Mouse (Mus musculus) lung, adult 2 months (tissue): ENCODE results near the gene Pigh. TPM values are rescaled to one million over a fixed set of nuclear protein-coding genes. Genes with fewer than 3 reads are reported as not detected.

Experiments
- DNase-seq: peaks from one replicate; pipeline ENCODE4 v3.0.0; 2022
- H3K4me1 ChIP-seq: fragments of 200-500 bp; 2 replicates; pipeline ENCODE4 v1.6.1; 2011; ENCODE audit warnings: low read length; ENCODE audit not compliant: control insufficient read depth, insufficient read depth
- H3K4me3 ChIP-seq: fragments of 200-500 bp; replicated peaks from 2 replicates; pipeline ENCODE3; 2011; ENCODE audit warnings: low read depth, mild to moderate bottlenecking, control low read depth, low read length; ENCODE audit errors: extremely low read depth
- CTCF ChIP-seq: fragments of 200-500 bp; IDR thresholded peaks from 2 replicates; pipeline ENCODE4 v1.5.1; 2011; ENCODE audit warnings: mild to moderate bottlenecking, low read length, control low read depth; ENCODE audit not compliant: insufficient read depth
- POLR2A ChIP-seq: fragments of 200-500 bp; IDR thresholded peaks from 2 replicates; pipeline ENCODE4 v1.6.1; 2011; ENCODE audit warnings: low read depth, mild to moderate bottlenecking, control low read depth, low read length, borderline replicate concordance; ENCODE audit errors: extremely low read depth
- WGBS: fragments of 180-500 bp; shearing (Covaris S2); methylation state at CpG from one replicate; pipeline ENCODE4 v1.1.7; 2018; 5-methylcytosine and 5-hydroxymethylcytosine counted together
- polyA plus RNA-seq: library from polyadenylated mRNA; depleted of rRNA; stranded (reverse); fragments of >200 nt; gene quantifications from 2 replicates; pipeline ENCODE4 v1.2.3, GENCODE M21; 2012

Pigh gene
- polyA plus RNA-seq, 1 experiment: 12.9 TPM

DNA sequence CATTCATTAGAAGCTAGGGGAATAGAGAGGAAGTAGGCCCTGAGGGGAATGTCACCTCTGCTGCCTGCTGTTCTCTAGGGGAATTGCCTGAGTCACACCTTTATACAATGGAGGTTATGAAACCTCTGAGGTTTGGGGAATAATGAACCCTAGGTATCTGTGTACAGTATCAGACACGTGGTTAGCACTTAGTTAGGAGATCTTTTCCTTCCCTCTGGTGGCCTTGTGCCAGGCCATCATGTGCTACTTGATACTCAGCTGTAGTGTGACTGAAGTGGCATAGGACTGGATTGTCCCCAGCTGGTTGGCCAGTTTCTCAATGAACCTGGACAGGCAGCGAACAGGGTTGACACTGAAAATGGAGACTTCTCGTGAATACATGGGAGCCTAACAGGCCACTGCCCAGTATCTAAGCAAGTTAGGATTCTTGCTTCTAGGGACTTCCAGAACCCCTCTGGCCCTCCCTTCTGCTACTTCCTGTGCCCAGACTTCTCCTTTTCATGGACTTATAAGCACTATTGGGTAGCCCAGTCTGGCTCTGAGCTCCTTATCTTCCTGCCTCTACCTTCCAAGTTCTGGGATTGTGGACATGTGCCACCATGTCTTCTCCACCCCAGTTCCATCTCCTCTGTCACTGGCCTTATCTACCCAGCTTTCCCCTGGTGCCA lies 38.8 kb downstream of the Pigh start:
- peak; percentile 73 for DNase-seq
- Histone ChIP-seq H3K4me3 (no peak overlapping the region), H3K4me1 (0 out of 2 replicates have a peak, but pooled peaks cover 2% of the 10 kb centered on the region)
- TF ChIP-seq CTCF (no peak), POLR2A (no peak)
- WGBS: 43% methylated on average over 3 of the region's 3 CpGs

DNA sequence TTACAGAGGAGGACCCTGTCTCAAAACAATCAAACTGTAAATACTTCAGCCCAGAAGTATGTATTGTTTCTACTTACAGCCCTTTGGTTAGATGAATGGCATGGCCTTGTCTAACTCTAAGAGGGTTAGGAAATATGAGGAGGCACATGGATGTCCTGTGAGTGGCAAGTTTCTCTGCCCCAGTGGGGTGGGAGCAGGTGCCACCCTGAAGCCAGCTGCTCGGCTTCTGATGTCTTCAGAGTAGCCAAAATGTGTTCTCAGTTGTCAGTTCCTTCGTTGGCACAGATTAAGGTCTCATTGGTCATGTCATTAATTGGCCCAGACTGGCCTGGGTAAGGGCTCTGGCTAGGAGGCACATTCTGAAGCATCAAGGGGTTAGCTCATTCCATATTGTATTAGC lies 39.6 kb downstream of the Pigh start:
- no peak for DNase-seq
- Histone ChIP-seq H3K4me3 (no peak overlapping the region), H3K4me1 (0 out of 2 replicates have a peak, but pooled peaks cover 2% of the 10 kb centered on the region)
- TF ChIP-seq POLR2A: no peak
- no peak for TF ChIP-seq CTCF
- WGBS: 85% methylated on average over 2 of the region's 2 CpGs

DNA sequence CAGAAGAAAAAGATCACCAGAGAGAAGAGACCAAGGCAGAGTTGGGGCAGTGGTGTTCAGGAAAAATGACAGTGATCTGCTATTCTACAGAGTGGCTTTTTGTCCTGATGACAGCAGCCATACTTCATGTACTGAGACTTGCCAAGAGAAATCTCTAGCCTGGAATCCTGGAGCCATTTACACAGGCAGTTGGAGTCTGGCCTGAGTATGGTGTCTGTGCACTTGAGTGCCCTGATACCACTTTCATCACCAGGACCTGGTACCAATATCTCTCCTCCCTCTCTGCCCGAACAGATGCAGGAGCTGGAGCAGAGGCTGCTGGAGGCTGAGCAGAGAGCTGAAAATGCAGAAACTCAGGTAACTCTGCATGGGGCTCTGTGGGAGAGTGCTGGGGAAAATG lies 40.6 kb downstream of the Pigh start:
- no peak for DNase-seq
- TF ChIP-seq POLR2A: no peak
- Histone ChIP-seq H3K4me3 (no peak overlapping the region), H3K4me1 (0 out of 2 replicates have a peak, but pooled peaks cover 2% of the 10 kb centered on the region)
- 84% methylated on average over 1 of the region's 1 CpGs for WGBS

DNA sequence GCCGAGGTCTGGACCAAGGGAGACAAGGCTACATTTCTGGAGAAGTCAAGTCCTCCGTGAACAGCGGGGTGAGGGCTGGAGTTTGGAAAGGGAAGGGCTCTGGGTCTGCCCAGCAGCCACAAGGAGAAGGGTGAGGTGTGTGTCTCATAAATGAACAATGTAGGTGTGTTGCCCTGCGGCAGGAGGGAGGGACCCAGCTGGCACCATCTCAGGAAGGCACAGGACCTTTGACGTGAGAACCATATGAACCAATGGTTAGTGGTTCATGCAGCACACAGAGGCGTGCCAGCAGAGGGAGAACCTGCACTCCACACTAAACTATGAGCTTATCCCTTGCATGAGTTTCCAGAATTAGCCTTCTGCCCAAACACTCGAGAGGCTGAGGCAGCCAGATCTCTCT lies 42.2 kb downstream of the Pigh start:
- Histone ChIP-seq H3K4me3 (no peak overlapping the region), H3K4me1 (0 out of 2 replicates have a peak, but pooled peaks cover 2% of the 10 kb centered on the region)
- no peak for TF ChIP-seq CTCF
- no peak for TF ChIP-seq POLR2A
- no peak for DNase-seq
- 84% methylated on average over 7 of the region's 7 CpGs for WGBS

DNA sequence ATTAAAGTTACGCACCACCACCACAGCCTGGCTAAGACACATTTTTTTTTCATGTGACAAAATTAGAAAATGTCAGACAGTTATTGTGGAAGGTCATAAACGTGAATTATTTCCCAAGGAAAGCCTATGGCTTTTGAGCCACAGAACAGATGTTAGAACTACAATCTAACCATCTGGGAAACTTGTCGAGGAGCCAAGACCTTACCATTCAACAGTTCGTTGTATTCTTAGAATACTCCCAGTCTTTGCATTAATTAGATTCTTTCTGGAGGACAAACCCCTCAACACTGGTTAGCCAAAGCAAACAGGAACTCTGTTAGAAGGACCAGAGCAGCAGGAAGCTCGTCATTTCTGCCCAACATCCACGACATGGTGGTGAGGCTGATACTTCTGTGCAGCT lies 43.3 kb downstream of the Pigh start:
- Histone ChIP-seq H3K4me3 (no peak overlapping the region), H3K4me1 (0 out of 2 replicates have a peak, but pooled peaks cover 2% of the 10 kb centered on the region)
- TF ChIP-seq CTCF (no peak), POLR2A (no peak)
- WGBS: 63% methylated on average over 6 of the region's 6 CpGs
- DNase-seq: no peak

DNA sequence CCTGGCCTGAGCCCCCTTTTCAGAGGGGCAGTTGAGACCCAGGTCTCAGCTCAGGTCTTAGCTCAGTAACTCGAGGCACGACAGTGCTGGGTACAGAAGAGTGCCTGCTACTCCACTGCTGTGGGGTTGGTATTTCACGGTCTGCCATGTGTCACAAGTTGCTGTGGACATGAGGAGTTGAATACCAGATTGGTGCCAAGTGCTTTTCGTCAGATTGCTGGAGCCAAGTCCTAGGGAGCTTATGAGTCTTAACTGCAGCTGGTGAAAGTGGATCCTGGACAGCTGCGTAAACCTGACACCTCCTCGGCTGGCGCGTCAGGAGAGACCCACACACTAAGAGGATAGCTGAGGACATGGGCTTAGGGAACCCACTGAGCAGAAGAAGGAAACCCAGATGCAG lies 44.8 kb downstream of the Pigh start:
- 0 out of 2 replicates have a peak, but pooled peaks cover 2% of the 10 kb centered on the region for H3K4me1 ChIP-seq
- no peak overlapping the region for H3K4me3 ChIP-seq
- WGBS: 56% methylated on average over 8 of the region's 8 CpGs
- DNase-seq: peak; percentile 29
- TF ChIP-seq POLR2A: no peak
- no peak for TF ChIP-seq CTCF

DNA sequence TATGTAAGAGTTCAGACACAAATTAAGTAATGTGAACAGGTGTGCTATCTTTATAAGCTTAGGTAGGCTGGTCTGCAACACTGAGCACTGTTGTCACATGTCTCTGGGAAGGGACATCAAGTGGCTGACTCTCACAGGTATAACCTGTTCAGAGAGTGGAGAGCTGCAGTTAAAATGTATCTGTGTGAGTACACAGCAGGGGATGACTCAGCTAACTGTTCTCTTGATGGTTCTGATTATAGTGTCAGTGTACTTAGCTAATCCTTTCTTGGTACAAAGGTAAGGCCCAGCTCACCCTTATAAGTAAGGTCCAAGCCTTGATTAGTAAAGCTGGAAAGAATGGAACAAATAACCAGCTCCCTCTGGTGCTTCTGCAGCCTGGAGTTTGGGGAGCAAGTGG lies 48.0 kb downstream of the Pigh start:
- Histone ChIP-seq H3K4me3 (no peak overlapping the region), H3K4me1 (no peaks in the 10 kb centered on the region)
- no peak for DNase-seq
- TF ChIP-seq CTCF: no peak
- TF ChIP-seq POLR2A: no peak

DNA sequence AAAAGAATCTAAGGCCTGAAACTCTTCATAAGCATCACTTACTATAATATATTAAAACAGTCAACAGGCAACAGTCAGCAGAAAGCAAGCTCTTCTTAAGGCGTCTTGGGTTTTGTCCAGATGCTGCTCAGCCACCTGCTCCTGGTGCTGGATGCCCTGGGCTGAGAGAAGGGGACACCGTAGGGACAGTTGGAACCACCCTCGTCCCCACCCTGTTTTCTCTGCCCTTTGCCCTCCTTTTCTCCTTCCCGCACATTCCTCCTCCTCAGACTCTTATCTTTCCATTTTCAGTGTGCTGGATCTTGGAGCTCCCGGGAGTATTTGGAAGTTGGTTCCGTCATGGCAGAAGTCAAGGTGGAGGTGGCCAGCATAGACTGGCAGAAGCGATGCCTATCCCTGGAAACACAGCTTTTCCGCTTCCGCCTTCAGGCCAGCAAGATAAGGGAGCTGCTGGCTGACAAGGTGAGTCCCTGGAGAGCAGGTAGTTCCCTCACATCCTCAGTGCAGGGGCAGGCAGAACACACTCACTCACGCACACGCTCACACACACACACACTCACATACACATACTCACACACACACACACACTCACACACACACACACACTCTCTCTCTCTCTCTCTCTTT lies 49.1 kb downstream of the Pigh start:
- peaks cover 3% of the 10 kb centered on the region; the same call in 1 of the 2 replicates for H3K4me1 ChIP-seq
- DNase-seq: no peak
- WGBS: 84% methylated on average over 11 of the region's 11 CpGs
- TF ChIP-seq POLR2A (no peak), CTCF (no peak)
- H3K4me3 ChIP-seq: no peak overlapping the region

DNA sequence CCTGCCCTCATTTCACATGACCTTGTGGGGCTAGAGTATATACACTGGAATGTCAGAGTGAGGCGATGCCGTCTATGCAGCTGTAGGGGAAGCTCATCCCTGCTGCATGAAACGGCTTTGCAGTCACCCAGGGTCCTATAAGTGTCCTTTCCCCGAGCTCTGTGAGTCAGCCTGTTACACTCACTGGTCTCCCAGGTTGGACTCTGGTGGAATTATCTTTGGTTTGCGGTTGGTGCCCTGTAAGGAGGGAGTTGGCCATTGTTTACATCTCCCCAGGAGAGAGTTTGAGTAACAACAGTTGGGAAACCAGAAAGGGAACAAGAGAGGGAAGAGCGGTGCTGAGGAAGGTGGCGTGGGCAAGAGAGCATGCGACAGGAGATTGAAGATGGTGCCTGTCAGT lies 49.7 kb downstream of the Pigh start:
- H3K4me3 ChIP-seq: no peak overlapping the region
- no peak for DNase-seq
- TF ChIP-seq POLR2A: no peak
- TF ChIP-seq CTCF: no peak
- peaks cover 3% of the 10 kb centered on the region; the same call in 1 of the 2 replicates for H3K4me1 ChIP-seq
- WGBS: 60% methylated on average over 8 of the region's 8 CpGs

DNA sequence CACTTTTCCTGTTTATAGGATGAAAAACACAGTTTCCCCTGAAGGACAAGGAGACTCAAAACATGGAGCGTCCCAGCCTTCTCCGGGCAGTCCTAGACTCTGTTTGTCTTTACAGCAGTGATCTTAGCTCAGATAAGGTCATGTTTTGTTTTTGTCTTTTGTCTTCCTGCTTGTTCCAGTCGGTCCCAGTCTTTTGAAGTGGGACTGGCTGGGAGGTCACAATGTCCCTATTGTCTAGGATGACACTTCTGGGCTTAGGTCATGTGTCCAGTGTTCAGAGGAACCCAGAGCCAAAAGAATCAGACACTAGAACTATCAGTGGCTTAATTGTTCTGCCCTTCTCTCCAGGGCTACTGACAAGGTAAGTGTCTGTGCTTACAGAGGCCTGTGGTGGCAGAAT lies 54.1 kb downstream of the Pigh start:
- Histone ChIP-seq H3K4me3 (no peak overlapping the region), H3K4me1 (peaks cover 7% of the 10 kb centered on the region)
- TF ChIP-seq CTCF (no peak), POLR2A (no peak)
- DNase-seq: no peak
- WGBS: 34% methylated on average over 3 of the region's 3 CpGs
